Mouse (Mus musculus) testis, postnatal 10 days (tissue): Measurements from ENCODE around the gene Mpp3.
"Not testable (repeated sequence)": the region's sequence is repeated elsewhere in the genome, so short reads cannot be mapped to it uniquely, and the experiment has no call there.

Source experiments
- DNase-seq: peaks from one replicate; pipeline ENCODE4 v3.0.0; 2021; ENCODE audit warnings: low spot score

Gene Mpp3

GRCm38 (mm10) chr11:102010140-102010539, 18.1 kb downstream of the Mpp3 start:
- no peak for DNase-seq

- no peak for DNase-seq
These were observed 19.2 kb downstream of the Mpp3 start for GRCm38 (mm10) chr11:102008954-102009637.

GRCm38 (mm10) chr11:102008372-102008771, 19.9 kb downstream of the Mpp3 start:
- no peak for DNase-seq

GRCm38 (mm10) chr11:102006688-102007087, 21.6 kb downstream of the Mpp3 start:
- peak; percentile 58 for DNase-seq

GRCm38 (mm10) chr11:102006271-102006670, 22.0 kb downstream of the Mpp3 start:
- no peak for DNase-seq

GRCm38 (mm10) chr11:102004251-102004650, 24.0 kb downstream of the Mpp3 start:
- DNase-seq: peak; percentile 69

GRCm38 (mm10) chr11:101999466-101999865, 28.8 kb downstream of the Mpp3 start:
- DNase-seq: no peak

GRCm38 (mm10) chr11:101998258-101998657, 30.0 kb downstream of the Mpp3 start:
- no peak for DNase-seq

- DNase-seq: no peak
These were observed 32.3 kb downstream of the Mpp3 start for GRCm38 (mm10) chr11:101995938-101996337.

GRCm38 (mm10) chr11:101994100-101994499, 34.2 kb downstream of the Mpp3 start:
- no peak for DNase-seq

GRCm38 (mm10) chr11:101992411-101992810, 35.9 kb downstream of the Mpp3 start:
- DNase-seq: no peak

- no peak for DNase-seq
These were observed 36.4 kb downstream of the Mpp3 start for GRCm38 (mm10) chr11:101991813-101992212.

GRCm38 (mm10) chr11:101990244-101990643, 38.0 kb downstream of the Mpp3 start:
- no peak for DNase-seq

GRCm38 (mm10) chr11:101986913-101987312, 41.3 kb downstream of the Mpp3 start, which contains the start of gene Dusp3:
Dusp3 (minus strand) TSS chr11:101987013.
- DNase-seq: no peak

GRCm38 (mm10) chr11:101985990-101986389, 42.3 kb downstream of the Mpp3 start:
- DNase-seq: peak; percentile 88

GRCm38 (mm10) chr11:101985450-101985849, 42.8 kb downstream of the Mpp3 start:
- not testable (repeated sequence) for DNase-seq

GRCm38 (mm10) chr11:101984054-101985025, 43.9 kb downstream of the Mpp3 start, which contains the start of gene Cfap97d1:
Cfap97d1 (plus strand) TSS chr11:101984279.
- peak; percentile 91 for DNase-seq

GRCm38 (mm10) chr11:101983431-101983921, 44.8 kb downstream of the Mpp3 start:
- DNase-seq: no peak

- no peak for DNase-seq
These were observed 45.3 kb downstream of the Mpp3 start for GRCm38 (mm10) chr11:101982981-101983411.

- no peak for DNase-seq
These were observed 46.4 kb downstream of the Mpp3 start for GRCm38 (mm10) chr11:101981850-101982249.

GRCm38 (mm10) chr11:101980603-101981157, 47.6 kb downstream of the Mpp3 start:
- no peak for DNase-seq

GRCm38 (mm10) chr11:101979140-101979539, 49.1 kb downstream of the Mpp3 start:
- no peak for DNase-seq
